Mouse (Mus musculus): Measurements from ENCODE around the gene Car5b.

GRCm38 (mm10) chrX:164076040-164076775 lies 48.4 kb upstream of the Car5b start, which contains the start of gene Siah1b:
- no peak for TF ChIP-seq HCFC1 (IDR thresholded peaks at IDR 0.05; ENCODE audit: borderline replicate concordance, insufficient read depth, low read length)
- TF ChIP-seq MAFK (IDR thresholded peaks at IDR 0.05; ENCODE audit: insufficient read depth, low read depth, low read length): no peak
- TF ChIP-seq CHD2 (IDR thresholded peaks at IDR 0.05; ENCODE audit: low read depth, low read length): peak; percentile 90
- no peak for TF ChIP-seq ZC3H11A (IDR thresholded peaks at IDR 0.05; ENCODE audit: borderline replicate concordance, low read depth, low read length)

Measured in ES-E14 (cell line).